Mouse (Mus musculus) cortical plate, adult 2 months (tissue): ENCODE measurements around the gene Gsg1l.

Source experiments
- CTCF ChIP-seq: fragments of 200-500 bp; IDR thresholded peaks from 2 replicates; pipeline ENCODE4 v1.5.1; 2011; ENCODE audit warnings: mild to moderate bottlenecking, control low read depth, low read length; ENCODE audit not compliant: insufficient read depth; ENCODE audit errors: extremely low read depth
- POLR2A ChIP-seq: fragments of 200-500 bp; IDR thresholded peaks from 2 replicates; pipeline ENCODE4 v1.6.1; 2011; ENCODE audit warnings: mild to moderate bottlenecking, low read length, control low read depth; ENCODE audit not compliant: insufficient read depth; ENCODE audit errors: extremely low read depth

DNA sequence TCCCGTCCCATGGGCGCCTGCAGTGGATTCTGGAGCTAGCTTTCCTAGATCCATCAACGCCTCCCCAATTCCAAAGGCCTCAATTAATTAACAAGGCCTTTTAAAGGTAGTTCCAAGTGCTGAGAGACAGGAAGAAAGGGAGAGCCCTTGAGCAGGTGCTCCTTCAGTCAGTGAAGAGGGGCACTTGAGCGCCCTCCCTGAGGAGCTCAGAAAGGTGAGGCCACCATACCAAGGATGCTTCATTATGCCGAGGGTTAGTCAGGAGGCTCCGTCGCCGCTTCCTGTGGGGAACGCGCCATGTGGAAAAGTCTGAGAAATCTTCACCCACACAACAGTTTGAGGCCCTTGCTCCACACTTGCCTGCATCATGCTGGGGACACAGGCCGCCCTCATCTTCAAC lies 18.2 kb upstream of the Gsg1l start:
- TF ChIP-seq CTCF (no peak), POLR2A (no peak)
